ENCODE assay signal across 8 mouse cellular contexts in genomic region chr7:30321539-30322284, GRCm38 (mm10). TPM values are rescaled to one million over a fixed set of nuclear protein-coding genes. Genes with fewer than 3 reads are reported as not detected.
DNase-seq lines count a peak whose midpoint lies in the region; ATAC-seq and TF ChIP-seq lines count a peak whose summit lies in the region.

TSS of gene E130208F15Rik (plus strand) at chr7:30321740.

- under 1% methylated on average over 63 of the region's 63 CpGs for WGBS in forebrain, embryonic 10.5 days
- WGBS in heart, embryonic 16.5 days: under 1% methylated on average over 63 of the region's 63 CpGs
- under 1% methylated on average over 63 of the region's 63 CpGs for WGBS in neural tube, embryonic 14.5 days

- no peaks in the 10 kb centered on the region for H3K27me3 ChIP-seq in ES-Bruce4 (ENCODE audit: control insufficient read depth, insufficient read depth, low read length, poor library complexity, severe bottlenecking)
- peaks cover 6% of the 10 kb centered on the region; the same call in 1 of the 2 replicates for H3K27me3 ChIP-seq in forebrain, embryonic 10.5 days (ENCODE audit: poor library complexity, severe bottlenecking)
- H3K27me3 ChIP-seq in heart, embryonic 16.5 days (ENCODE audit: control insufficient read depth, insufficient read depth, low read length): no peaks in the 10 kb centered on the region
- H3K27me3 ChIP-seq in neural tube, embryonic 14.5 days (ENCODE audit: control insufficient read depth, insufficient read depth, low read length): no peaks in the 10 kb centered on the region

- no peaks in the 10 kb centered on the region for H3K36me3 ChIP-seq in ES-Bruce4 (ENCODE audit: control insufficient read depth, insufficient read depth, low read length, poor library complexity, severe bottlenecking)
- H3K36me3 ChIP-seq in forebrain, embryonic 10.5 days (replicated peaks): peaks cover 22% of the 10 kb centered on the region; the same call in 1 of the 2 replicates
- H3K36me3 ChIP-seq in heart, embryonic 16.5 days (ENCODE audit: control insufficient read depth, insufficient read depth): no peaks in the 10 kb centered on the region
- H3K36me3 ChIP-seq in neural tube, embryonic 14.5 days (ENCODE audit: control insufficient read depth, insufficient read depth, low read length): no peaks in the 10 kb centered on the region

- peak within 1 kb of the TSS; percentile 84 for H3K4me3 ChIP-seq in ES-Bruce4 (ENCODE audit: low read depth, low read length)
- peak within 1 kb of the TSS; percentile 73 for H3K4me3 ChIP-seq in brown adipose tissue, adult 24 weeks (ENCODE audit: insufficient read depth, low read depth, low read length)
- peak within 1 kb of the TSS; percentile 88 for H3K4me3 ChIP-seq in forebrain, embryonic 10.5 days
- peak within 1 kb of the TSS; percentile 95 for H3K4me3 ChIP-seq in heart, embryonic 16.5 days (ENCODE audit: low read length)
- peak within 1 kb of the TSS; percentile 85 for H3K4me3 ChIP-seq in neural tube, embryonic 14.5 days (ENCODE audit: low read depth, low read length)

- TF ChIP-seq CTCF in ES-Bruce4 (IDR thresholded peaks at IDR 0.05; ENCODE audit: low read depth, low read length): no peak

- no peaks in the 10 kb centered on the region for H3K9me3 ChIP-seq in ES-Bruce4 (replicated peaks; ENCODE audit: control insufficient read depth, insufficient read depth, low read length, poor library complexity, severe bottlenecking)
- H3K9me3 ChIP-seq in forebrain, embryonic 10.5 days: peaks cover 3% of the 10 kb centered on the region; the same call in 1 of the 2 replicates
- no peaks in the 10 kb centered on the region for H3K9me3 ChIP-seq in heart, embryonic 16.5 days (replicated peaks; ENCODE audit: control insufficient read depth, low read length)
- no peaks in the 10 kb centered on the region for H3K9me3 ChIP-seq in neural tube, embryonic 14.5 days (ENCODE audit: control insufficient read depth, low read length)

- DNase-seq in forebrain, embryonic 10.5 days (ENCODE audit: extremely low spot score, low spot score): peak; percentile 62
- DNase-seq in kidney, postnatal 25 days: peak; percentile 88 to 95
- peak; percentile 80 to 81 for DNase-seq in lung, adult 18-20 months
- peak; percentile 62 to 74 for DNase-seq in thymus, adult 18-20 months

- TF ChIP-seq EP300 in ES-Bruce4 (IDR thresholded peaks at IDR 0.05; ENCODE audit: insufficient read depth, low read depth, low read length): no peak

- TF ChIP-seq POLR2A in ES-Bruce4 (IDR thresholded peaks at IDR 0.05; ENCODE audit: insufficient read depth, low read length): no peak

- H3K4me1 ChIP-seq in ES-Bruce4 (ENCODE audit: control insufficient read depth, insufficient read depth, low read length): no peaks in the 10 kb centered on the region
- H3K4me1 ChIP-seq in brown adipose tissue, adult 24 weeks (ENCODE audit: control insufficient read depth, insufficient read depth, insufficient read length, low read length): no peaks in the 10 kb centered on the region
- peaks cover 22% of the 10 kb centered on the region for H3K4me1 ChIP-seq in forebrain, embryonic 10.5 days
- peaks cover 15% of the 10 kb centered on the region for H3K4me1 ChIP-seq in heart, embryonic 16.5 days (ENCODE audit: control insufficient read depth, insufficient read depth, low read length)
- H3K4me1 ChIP-seq in neural tube, embryonic 14.5 days (ENCODE audit: control insufficient read depth, insufficient read depth, low read length): peaks cover 9% of the 10 kb centered on the region

- H3K4me2 ChIP-seq in heart, embryonic 16.5 days (ENCODE audit: low read depth, low read length): peak within 1 kb of the TSS; percentile 92
- peak within 1 kb of the TSS; percentile 85 for H3K4me2 ChIP-seq in neural tube, embryonic 14.5 days (ENCODE audit: low read depth, low read length)

- ATAC-seq in heart, embryonic 16.5 days (replicated peaks; ENCODE audit: extremely low read depth, insufficient read depth, low FRiP score): peak; percentile 67
- peak; percentile 62 for ATAC-seq in neural tube, embryonic 14.5 days (ENCODE audit: low read depth)

- peak within 1 kb of the TSS; percentile 73 for H3K27ac ChIP-seq in ES-Bruce4 (ENCODE audit: insufficient read depth, low read length)
- peak within 1 kb of the TSS; percentile 82 for H3K27ac ChIP-seq in brown adipose tissue, adult 24 weeks (replicated peaks; ENCODE audit: low read depth, low read length)
- peak within 1 kb of the TSS; percentile 90 for H3K27ac ChIP-seq in forebrain, embryonic 10.5 days
- peak within 1 kb of the TSS; percentile 96 for H3K27ac ChIP-seq in heart, embryonic 16.5 days (ENCODE audit: low read length)
- peak within 1 kb of the TSS; percentile 82 for H3K27ac ChIP-seq in neural tube, embryonic 14.5 days (ENCODE audit: low read depth, low read length)

- H3K9ac ChIP-seq in ES-Bruce4 (ENCODE audit: low read depth, poor library complexity, severe bottlenecking): peak within 1 kb of the TSS; percentile 77
- H3K9ac ChIP-seq in heart, embryonic 16.5 days (ENCODE audit: low read length): peak within 1 kb of the TSS; percentile 97
- peak within 1 kb of the TSS; percentile 80 for H3K9ac ChIP-seq in neural tube, embryonic 14.5 days (replicated peaks; ENCODE audit: low read depth, low read length)

RNA-seq across cellular contexts. Expression of gene E130208F15Rik, which starts in this region (rescaled TPM):
- polyA plus RNA-seq in ES-Bruce4 (2011; ENCODE audit: insufficient read depth, insufficient read length, low read depth, missing spikeins): 0.52 and 0.58 TPM in 2 replicates
- polyA plus RNA-seq in brown adipose tissue, adult 24 weeks (2012; ENCODE audit: insufficient read depth, insufficient read length, missing spikeins): 1.6 and 2.0 TPM in 2 replicates
- polyA plus RNA-seq in forebrain, embryonic 10.5 days (2016; fragmentation: Nextera tagmentation; extraction: Ambion mirVana): 3.0 and 3.2 TPM in 2 replicates
- 3.6 and 7.3 TPM in 2 replicates for polyA plus RNA-seq in heart, embryonic 16.5 days (2015; fragmentation: Nextera tagmentation; extraction: Ambion mirVana)
- not detected in 2 replicates for polyA plus RNA-seq in neural tube, embryonic 14.5 days (2014; fragmentation: Nextera tagmentation; extraction: Ambion mirVana)

Comparison
In these comparisons a context has a peak if more than half of its experiments do, and no peak if none do; other contexts are left out.
1. Peak in every context shown above with its lines: DNase-seq, ATAC-seq, H3K4me3 ChIP-seq and H3K27ac ChIP-seq.
2. Peak in ATAC-seq, H3K4me3 ChIP-seq, H3K27ac ChIP-seq, H3K9ac ChIP-seq and H3K4me2 ChIP-seq in neural tube, embryonic 14.5 days; RNA of the gene not detected or under 1 TPM.